Comparison of ENCODE assay signal across 21 mouse cellular contexts in the genomic region with DNA sequence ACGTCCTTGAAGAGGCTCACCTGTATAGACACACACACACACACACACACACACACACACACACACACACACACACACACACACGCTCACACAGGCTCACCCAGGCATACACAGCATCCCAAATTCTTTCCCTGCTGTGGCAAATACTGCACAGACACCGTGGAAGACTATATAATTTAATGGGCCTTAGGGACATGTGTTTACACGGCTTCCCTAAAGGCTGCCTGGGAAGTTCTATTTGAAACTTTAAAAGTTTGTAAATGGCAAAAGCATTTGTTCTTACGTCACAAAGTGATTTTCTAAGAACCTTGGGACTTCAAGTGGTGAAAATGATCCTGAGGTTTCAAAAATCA. TPM values are rescaled to one million over a fixed set of nuclear protein-coding genes. Genes with fewer than 3 reads are reported as not detected.
A peak's percentile ranks its signal among the peaks of the same experiment; 100 is the strongest.
DNase-seq lines count a peak whose midpoint lies in the region; ATAC-seq and TF ChIP-seq lines count a peak whose summit lies in the region.
"Had no signal": no experiment of that assay in that cellular context is flagged by ENCODE, and none has a peak within 500 bp of the region (broad histone marks: within the 10 kb centered on the region; RNA-seq: fewer than 3 reads in every experiment).

No protein-coding gene starts in this region.

- no peaks in the 10 kb centered on the region for H3K27me3 ChIP-seq in hindbrain, embryonic 10.5 days (ENCODE audit: insufficient read depth, poor library complexity, severe bottlenecking)
- no peaks in the 10 kb centered on the region for H3K27me3 ChIP-seq in hindbrain, embryonic 13.5 days
- no peaks in the 10 kb centered on the region for H3K27me3 ChIP-seq in lung, embryonic 16.5 days (ENCODE audit: control insufficient read depth, insufficient read depth, low read depth, low read length)
- no peaks in the 10 kb centered on the region for H3K27me3 ChIP-seq in lung, postnatal 0 days (replicated peaks; ENCODE audit: insufficient read depth, low read length)
- no peaks in the 10 kb centered on the region for H3K27me3 ChIP-seq in intestine, embryonic 16.5 days (replicated peaks; ENCODE audit: control insufficient read depth, insufficient read depth, low read length)
- no peaks in the 10 kb centered on the region for H3K27me3 ChIP-seq in stomach, embryonic 15.5 days (replicated peaks)
- no peaks in the 10 kb centered on the region for H3K27me3 ChIP-seq in thymus, adult 2 months (ENCODE audit: control insufficient read depth, insufficient read depth, low read length)
- H3K27me3 ChIP-seq: midbrain, embryonic 12.5 days had no signal

- H3K4me3 ChIP-seq in hindbrain, embryonic 10.5 days: no peak overlapping the region
- H3K4me3 ChIP-seq in hindbrain, embryonic 13.5 days: no peak overlapping the region
- no peak overlapping the region for H3K4me3 ChIP-seq in lung, embryonic 16.5 days (ENCODE audit: low read length)
- H3K4me3 ChIP-seq in lung, postnatal 0 days (ENCODE audit: low read depth, low read length): no peak overlapping the region
- no peak overlapping the region for H3K4me3 ChIP-seq in intestine, embryonic 16.5 days (ENCODE audit: low read length)
- H3K4me3 ChIP-seq in stomach, embryonic 15.5 days (replicated peaks): no peak overlapping the region
- no peak overlapping the region for H3K4me3 ChIP-seq in thymus, adult 2 months (ENCODE audit: control insufficient read depth, insufficient read depth, low read length)
- H3K4me3 ChIP-seq: gastrocnemius, adult 2 months; midbrain, embryonic 12.5 days had no signal

- peaks cover 41% of the 10 kb centered on the region for H3K36me3 ChIP-seq in hindbrain, embryonic 10.5 days
- no peaks in the 10 kb centered on the region for H3K36me3 ChIP-seq in hindbrain, embryonic 13.5 days
- no peaks in the 10 kb centered on the region for H3K36me3 ChIP-seq in lung, embryonic 16.5 days (ENCODE audit: control insufficient read depth, insufficient read depth, low read length)
- H3K36me3 ChIP-seq in lung, postnatal 0 days (ENCODE audit: insufficient read depth, low read length): no peaks in the 10 kb centered on the region
- no peaks in the 10 kb centered on the region for H3K36me3 ChIP-seq in intestine, embryonic 16.5 days (ENCODE audit: control insufficient read depth, insufficient read depth, low read length)
- H3K36me3 ChIP-seq in stomach, embryonic 15.5 days: peaks cover 5% of the 10 kb centered on the region
- H3K36me3 ChIP-seq in thymus, adult 2 months (ENCODE audit: control insufficient read depth, insufficient read depth, low read length): no peaks in the 10 kb centered on the region
- H3K36me3 ChIP-seq: G1E; midbrain, embryonic 12.5 days had no signal

- no peak for TF ChIP-seq POLR2A in thymus, adult 2 months (IDR thresholded peaks at IDR 0.05; ENCODE audit: control insufficient read depth, extremely low read depth, insufficient read depth, low read length, poor library complexity)

- no peak for DNase-seq in hindbrain, embryonic 10.5 days (ENCODE audit: low spot score)
- DNase-seq in lung, postnatal 0 days (ENCODE audit: low spot score): no peak
- DNase-seq in thymus, adult 2 months: no peak
- DNase-seq: cerebellum, adult 9-10 months; gastrocnemius, adult 2 months; lung, postnatal 4 days; right cerebral cortex, postnatal 4 days; thymus, adult 18-20 months had no signal

- peaks cover 56% of the 10 kb centered on the region for H3K4me1 ChIP-seq in hindbrain, embryonic 10.5 days (replicated peaks)
- peaks cover 23% of the 10 kb centered on the region for H3K4me1 ChIP-seq in hindbrain, embryonic 13.5 days (replicated peaks)
- peaks cover 33% of the 10 kb centered on the region for H3K4me1 ChIP-seq in lung, embryonic 16.5 days (replicated peaks; ENCODE audit: control insufficient read depth, insufficient read depth, low read length)
- H3K4me1 ChIP-seq in lung, postnatal 0 days (ENCODE audit: insufficient read depth, low read depth, low read length): peaks cover 3% of the 10 kb centered on the region; the same call in 1 of the 2 replicates
- H3K4me1 ChIP-seq in intestine, embryonic 16.5 days (ENCODE audit: control insufficient read depth, insufficient read depth, low read length): peaks cover 40% of the 10 kb centered on the region
- peaks cover 43% of the 10 kb centered on the region for H3K4me1 ChIP-seq in stomach, embryonic 15.5 days
- no peaks in the 10 kb centered on the region for H3K4me1 ChIP-seq in thymus, adult 2 months (replicated peaks; ENCODE audit: control insufficient read depth, insufficient read depth, low read length)

- peak overlapping the region; percentile 73; the same call in 1 of the 2 replicates for H3K27ac ChIP-seq in hindbrain, embryonic 10.5 days
- no peak overlapping the region for H3K27ac ChIP-seq in hindbrain, embryonic 13.5 days
- H3K27ac ChIP-seq in lung, embryonic 16.5 days (ENCODE audit: low read length): peak overlapping the region; percentile 20
- H3K27ac ChIP-seq in lung, postnatal 0 days (ENCODE audit: low read length): no peak overlapping the region
- H3K27ac ChIP-seq in intestine, embryonic 16.5 days (ENCODE audit: low read length): no peak overlapping the region
- peak overlapping the region; percentile 78; the same call in 1 of the 2 replicates for H3K27ac ChIP-seq in stomach, embryonic 15.5 days
- no peak overlapping the region for H3K27ac ChIP-seq in thymus, adult 2 months (ENCODE audit: control insufficient read depth, insufficient read depth, low read length)
- H3K27ac ChIP-seq: gastrocnemius, adult 2 months; liver, embryonic 14.5 days; midbrain, embryonic 12.5 days had no signal

- no peak overlapping the region for H3K9ac ChIP-seq in hindbrain, embryonic 13.5 days
- H3K9ac ChIP-seq in lung, embryonic 16.5 days (ENCODE audit: low read length): no peak overlapping the region
- no peak overlapping the region for H3K9ac ChIP-seq in lung, postnatal 0 days (replicated peaks; ENCODE audit: low read depth)
- no peak overlapping the region for H3K9ac ChIP-seq in intestine, embryonic 16.5 days (ENCODE audit: low read depth, low read length)
- H3K9ac ChIP-seq in stomach, embryonic 15.5 days: no peak overlapping the region
- H3K9ac ChIP-seq: liver, embryonic 14.5 days; midbrain, embryonic 12.5 days had no signal

- no peak for TF ChIP-seq CTCF in lung, postnatal 0 days (IDR thresholded peaks at IDR 0.05)
- TF ChIP-seq CTCF in thymus, adult 2 months (IDR thresholded peaks at IDR 0.05; ENCODE audit: borderline replicate concordance, control insufficient read depth, extremely low read depth, insufficient read depth, low read length, poor library complexity): no peak

- H3K4me2 ChIP-seq in hindbrain, embryonic 13.5 days: no peak overlapping the region
- no peak overlapping the region for H3K4me2 ChIP-seq in lung, embryonic 16.5 days (ENCODE audit: low read depth, low read length)
- no peak overlapping the region for H3K4me2 ChIP-seq in lung, postnatal 0 days (replicated peaks; ENCODE audit: low read depth, low read length)
- no peak overlapping the region for H3K4me2 ChIP-seq in intestine, embryonic 16.5 days (ENCODE audit: low read depth, low read length)
- no peak overlapping the region for H3K4me2 ChIP-seq in stomach, embryonic 15.5 days
- H3K4me2 ChIP-seq: midbrain, embryonic 12.5 days had no signal

- 58% methylated on average over 5 of the region's 5 CpGs for WGBS in hindbrain, embryonic 10.5 days
- 37% methylated on average over 5 of the region's 5 CpGs for WGBS in hindbrain, embryonic 13.5 days
- 31% methylated on average over 5 of the region's 5 CpGs for WGBS in lung, embryonic 16.5 days
- 47% methylated on average over 5 of the region's 5 CpGs for WGBS in lung, postnatal 0 days
- WGBS in intestine, embryonic 16.5 days: 22% methylated on average over 5 of the region's 5 CpGs
- WGBS in stomach, embryonic 15.5 days: 23% methylated on average over 5 of the region's 5 CpGs
- WGBS in thymus, adult 2 months: 72% methylated on average over 5 of the region's 5 CpGs

- H3K9me3 ChIP-seq in hindbrain, embryonic 10.5 days: no peaks in the 10 kb centered on the region
- H3K9me3 ChIP-seq in hindbrain, embryonic 13.5 days: no peaks in the 10 kb centered on the region
- no peaks in the 10 kb centered on the region for H3K9me3 ChIP-seq in lung, embryonic 16.5 days (ENCODE audit: control insufficient read depth, low read length)
- no peaks in the 10 kb centered on the region for H3K9me3 ChIP-seq in lung, postnatal 0 days (ENCODE audit: low read length)
- no peaks in the 10 kb centered on the region for H3K9me3 ChIP-seq in intestine, embryonic 16.5 days (ENCODE audit: control insufficient read depth, low read length)
- H3K9me3 ChIP-seq in stomach, embryonic 15.5 days: no peaks in the 10 kb centered on the region
- H3K9me3 ChIP-seq: midbrain, embryonic 12.5 days had no signal

- no peak for ATAC-seq in hindbrain, embryonic 13.5 days (ENCODE audit: low FRiP score)
- no peak for ATAC-seq in lung, embryonic 16.5 days (ENCODE audit: low read depth)
- no peak for ATAC-seq in lung, postnatal 0 days
- 0 out of 2 replicates have a peak, but pooled peaks have one; percentile 3 for ATAC-seq in intestine, embryonic 16.5 days
- no peak for ATAC-seq in stomach, embryonic 15.5 days (ENCODE audit: insufficient read depth, low FRiP score, low read depth)
- no peak for ATAC-seq in erythroid progenitor cell, adult 5-6 weeks (replicated peaks; ENCODE audit: low FRiP score, poor library complexity, severe bottlenecking)
- ATAC-seq: CD4-positive, CD25-positive, alpha-beta regulatory T cell, adult 4 months; forebrain, embryonic 16.5 days; inflammation-experienced regulatory T-cells, adult 6 months had no signal

- TF ChIP-seq EP300 in lung, postnatal 0 days (IDR thresholded peaks at IDR 0.05): no peak

RNA-seq across cellular contexts. Expression of gene Hmga2, which starts 42.8 kb away (rescaled TPM):
- polyA plus RNA-seq in hindbrain, embryonic 10.5 days (2016; fragmentation: Nextera tagmentation; extraction: Ambion mirVana): 30.6 and 49.7 TPM in 2 replicates
- 4.3 and 5.1 TPM in 2 replicates for polyA plus RNA-seq in hindbrain, embryonic 13.5 days (2015; fragmentation: Nextera tagmentation; extraction: Ambion mirVana)
- 5.5 and 6.1 TPM in 2 replicates for polyA plus RNA-seq in lung, embryonic 16.5 days (2015; fragmentation: Nextera tagmentation; extraction: Ambion mirVana)
- 2.2 and 3.0 TPM in 2 replicates for polyA plus RNA-seq in lung, postnatal 0 days (2015; fragmentation: Nextera tagmentation; extraction: Ambion mirVana)
- 18.6 and 21.1 TPM in 2 replicates for polyA plus RNA-seq in intestine, embryonic 16.5 days (2015; fragmentation: Nextera tagmentation; extraction: Ambion mirVana)
- polyA plus RNA-seq in stomach, embryonic 15.5 days (2015; fragmentation: Nextera tagmentation; extraction: Ambion mirVana): 29.3 TPM in 2 replicates
- 0.05 TPM in 1 of 2 replicates, not detected in the other for polyA plus RNA-seq in thymus, adult 2 months (2012; rRNA removed)
- total RNA-seq in erythroid progenitor cell, adult 5-6 weeks (2015; ENCODE audit: low replicate concordance): 0.36 TPM in 1 of 2 replicates, not detected in the other
- total RNA-seq in erythroid progenitor cell, adult 5-6 weeks (2017; ENCODE audit: low replicate concordance): 0.38 TPM in 1 of 2 replicates, not detected in the other
- total RNA-seq: heart, adult 8-10 months had no signal
- polyA plus RNA-seq: G1E; urinary bladder, adult 2 months had no signal

Comparison
In these comparisons a context has a peak if more than half of its experiments do, and no peak if none do; other contexts are left out.
1. H3K27ac ChIP-seq: peak in hindbrain, embryonic 10.5 days (single experiment), lung, embryonic 16.5 days (single experiment) and stomach, embryonic 15.5 days (single experiment); none in hindbrain, embryonic 13.5 days (single experiment), lung, postnatal 0 days (single experiment), intestine, embryonic 16.5 days (single experiment) and thymus, adult 2 months (single experiment).